Mouse (Mus musculus): ENCODE measurements at regions not wholly inside any gene's neighbourhood (a gene's known extent, or its start where the extent isn't known, plus 50 kb on each side); places are given as distances from the start of the nearest gene placed in this dataset.

- H3K36me3 ChIP-seq, result no peaks in the 10 kb centered on the region
- H3K27me3 ChIP-seq, result no peaks in the 10 kb centered on the region
- no peak for ATAC-seq (ENCODE audit: insufficient number of reproducible peaks, insufficient read depth, low FRiP score, low TSS enrichment, low read depth)
- H3K4me3 ChIP-seq, result no peak overlapping the region
- no peak overlapping the region for H3K27ac ChIP-seq
- no peak overlapping the region for H3K9ac ChIP-seq
- H3K4me2 ChIP-seq, result no peak overlapping the region
- H3K4me1 ChIP-seq, result no peaks in the 10 kb centered on the region
- H3K9me3 ChIP-seq, result no peaks in the 10 kb centered on the region
Observed at GRCm38 (mm10) chr15:68635633-68636032, 2134.9 kb upstream of the Lrrc6 start.

- WGBS, result 50% methylated on average over 4 of the region's 4 CpGs
- ATAC-seq (ENCODE audit: insufficient number of reproducible peaks, insufficient read depth, low FRiP score, low TSS enrichment, low read depth), result no peak
- Histone ChIP-seq H3K36me3 (no peaks in the 10 kb centered on the region), H3K27me3 (no peaks in the 10 kb centered on the region), H3K9me3 (no peaks in the 10 kb centered on the region), H3K27ac (no peak overlapping the region), H3K4me3 (no peak overlapping the region), H3K9ac (no peak overlapping the region), H3K4me2 (no peak overlapping the region), H3K4me1 (no peaks in the 10 kb centered on the region)
Observed at GRCm38 (mm10) chr15:68626976-68627375, 2126.3 kb upstream of the Lrrc6 start.

GRCm38 (mm10) chr15:68624831-68625230 is 2124.1 kb upstream of the Lrrc6 start:
- no peak for ATAC-seq (ENCODE audit: insufficient number of reproducible peaks, insufficient read depth, low FRiP score, low TSS enrichment, low read depth)
- 57% methylated on average over 3 of the region's 3 CpGs for WGBS
- no peaks in the 10 kb centered on the region for H3K36me3 ChIP-seq

GRCm38 (mm10) chr15:68620417-68621214 is 2119.9 kb upstream of the Lrrc6 start:
- H3K4me2 ChIP-seq, result no peak overlapping the region
- WGBS, result 67% methylated on average over 6 of the region's 6 CpGs
- H3K36me3 ChIP-seq, result no peaks in the 10 kb centered on the region
- H3K9ac ChIP-seq, result no peak overlapping the region
- no peak for ATAC-seq (ENCODE audit: insufficient number of reproducible peaks, insufficient read depth, low FRiP score, low TSS enrichment, low read depth)
- no peaks in the 10 kb centered on the region for H3K27me3 ChIP-seq
- no peaks in the 10 kb centered on the region for H3K9me3 ChIP-seq
- H3K4me1 ChIP-seq, result no peaks in the 10 kb centered on the region
- H3K4me3 ChIP-seq, result no peak overlapping the region
- H3K27ac ChIP-seq, result no peak overlapping the region

More at GRCm38 (mm10) chr15:68624831-68625230, 2124.1 kb upstream of the Lrrc6 start:
- no peak overlapping the region for H3K9ac ChIP-seq
- H3K4me1 ChIP-seq, result no peaks in the 10 kb centered on the region
- no peak overlapping the region for H3K4me2 ChIP-seq
- H3K27me3 ChIP-seq, result no peaks in the 10 kb centered on the region
- no peak overlapping the region for H3K4me3 ChIP-seq
- no peaks in the 10 kb centered on the region for H3K9me3 ChIP-seq
- H3K27ac ChIP-seq, result no peak overlapping the region

GRCm38 (mm10) chr15:68606110-68606791 is 2105.5 kb upstream of the Lrrc6 start:
- ATAC-seq (ENCODE audit: insufficient number of reproducible peaks, insufficient read depth, low FRiP score, low TSS enrichment, low read depth), result no peak

GRCm38 (mm10) chr15:68605478-68605877 is 2104.8 kb upstream of the Lrrc6 start:
- Histone ChIP-seq H3K4me2 (no peak overlapping the region), H3K9me3 (no peaks in the 10 kb centered on the region), H3K27me3 (no peaks in the 10 kb centered on the region), H3K9ac (no peak overlapping the region), H3K27ac (no peak overlapping the region), H3K36me3 (no peaks in the 10 kb centered on the region), H3K4me1 (no peaks in the 10 kb centered on the region), H3K4me3 (no peak overlapping the region)
- no peak for ATAC-seq (ENCODE audit: insufficient number of reproducible peaks, insufficient read depth, low FRiP score, low TSS enrichment, low read depth)
- 71% methylated on average over 2 of the region's 2 CpGs for WGBS

More at GRCm38 (mm10) chr15:68606110-68606791, 2105.5 kb upstream of the Lrrc6 start:
- no peak overlapping the region for H3K4me2 ChIP-seq
- 37% methylated on average over 8 of the region's 8 CpGs for WGBS
- H3K36me3 ChIP-seq, result no peaks in the 10 kb centered on the region
- no peak overlapping the region for H3K27ac ChIP-seq
- no peaks in the 10 kb centered on the region for H3K9me3 ChIP-seq
- no peak overlapping the region for H3K4me3 ChIP-seq
- H3K9ac ChIP-seq, result no peak overlapping the region
- no peaks in the 10 kb centered on the region for H3K27me3 ChIP-seq
- no peaks in the 10 kb centered on the region for H3K4me1 ChIP-seq

GRCm38 (mm10) chr15:68582177-68582576 is 2081.5 kb upstream of the Lrrc6 start:
- Histone ChIP-seq H3K4me2 (no peak overlapping the region), H3K27me3 (no peaks in the 10 kb centered on the region), H3K9me3 (no peaks in the 10 kb centered on the region), H3K36me3 (no peaks in the 10 kb centered on the region), H3K4me1 (no peaks in the 10 kb centered on the region), H3K27ac (no peak overlapping the region), H3K9ac (no peak overlapping the region), H3K4me3 (no peak overlapping the region)
- WGBS, result 82% methylated on average over 4 of the region's 4 CpGs
- no peak for ATAC-seq (ENCODE audit: insufficient number of reproducible peaks, insufficient read depth, low FRiP score, low TSS enrichment, low read depth)

- Histone ChIP-seq H3K4me3 (no peak overlapping the region), H3K27me3 (no peaks in the 10 kb centered on the region), H3K4me2 (no peak overlapping the region), H3K9me3 (no peaks in the 10 kb centered on the region), H3K27ac (no peak overlapping the region), H3K4me1 (no peaks in the 10 kb centered on the region), H3K36me3 (no peaks in the 10 kb centered on the region), H3K9ac (no peak overlapping the region)
- no peak for ATAC-seq (ENCODE audit: insufficient number of reproducible peaks, insufficient read depth, low FRiP score, low TSS enrichment, low read depth)
- 86% methylated on average over 2 of the region's 2 CpGs for WGBS
Observed at GRCm38 (mm10) chr15:68579486-68579885, 2078.8 kb upstream of the Lrrc6 start.

- H3K36me3 ChIP-seq, result no peaks in the 10 kb centered on the region
- no peak overlapping the region for H3K4me3 ChIP-seq
- no peak overlapping the region for H3K27ac ChIP-seq
- no peaks in the 10 kb centered on the region for H3K9me3 ChIP-seq
- H3K4me2 ChIP-seq, result no peak overlapping the region
- 58% methylated on average over 3 of the region's 3 CpGs for WGBS
- no peaks in the 10 kb centered on the region for H3K27me3 ChIP-seq
- H3K4me1 ChIP-seq, result 0 out of 2 replicates have a peak, but pooled peaks cover 3% of the 10 kb centered on the region
- no peak for ATAC-seq (ENCODE audit: insufficient number of reproducible peaks, insufficient read depth, low FRiP score, low TSS enrichment, low read depth)
- no peak overlapping the region for H3K9ac ChIP-seq
Observed at GRCm38 (mm10) chr15:68560654-68561053, 2059.9 kb upstream of the Lrrc6 start.

- Histone ChIP-seq H3K36me3 (no peaks in the 10 kb centered on the region), H3K9ac (no peak overlapping the region), H3K27ac (no peak overlapping the region), H3K27me3 (no peaks in the 10 kb centered on the region), H3K4me2 (no peak overlapping the region), H3K4me1 (0 out of 2 replicates have a peak, but pooled peaks cover 3% of the 10 kb centered on the region), H3K4me3 (no peak overlapping the region), H3K9me3 (no peaks in the 10 kb centered on the region)
- ATAC-seq (ENCODE audit: insufficient number of reproducible peaks, insufficient read depth, low FRiP score, low TSS enrichment, low read depth), result no peak
- 80% methylated on average over 7 of the region's 7 CpGs for WGBS
Observed at GRCm38 (mm10) chr15:68556133-68556532, 2055.4 kb upstream of the Lrrc6 start.

GRCm38 (mm10) chr15:68536055-68536325 is 2035.3 kb upstream of the Lrrc6 start:
- Histone ChIP-seq H3K36me3 (no peaks in the 10 kb centered on the region), H3K27ac (no peak overlapping the region), H3K4me2 (no peak overlapping the region), H3K9ac (no peak overlapping the region), H3K4me1 (no peaks in the 10 kb centered on the region), H3K4me3 (no peak overlapping the region), H3K9me3 (no peaks in the 10 kb centered on the region), H3K27me3 (no peaks in the 10 kb centered on the region)
- WGBS, result 63% methylated on average over 4 of the region's 4 CpGs
- no peak for ATAC-seq (ENCODE audit: insufficient number of reproducible peaks, insufficient read depth, low FRiP score, low TSS enrichment, low read depth)

GRCm38 (mm10) chr15:68535297-68536054 is 2034.8 kb upstream of the Lrrc6 start:
- Histone ChIP-seq H3K4me2 (no peak overlapping the region), H3K36me3 (no peaks in the 10 kb centered on the region), H3K4me1 (no peaks in the 10 kb centered on the region), H3K27me3 (no peaks in the 10 kb centered on the region), H3K27ac (no peak overlapping the region), H3K9ac (no peak overlapping the region), H3K4me3 (no peak overlapping the region), H3K9me3 (no peaks in the 10 kb centered on the region)
- WGBS, result 71% methylated on average over 10 of the region's 10 CpGs
- ATAC-seq (ENCODE audit: insufficient number of reproducible peaks, insufficient read depth, low FRiP score, low TSS enrichment, low read depth), result no peak
